Mouse (Mus musculus) right cerebral cortex, postnatal 4 days (tissue): ENCODE results near the gene Far2.
"Not testable (repeated sequence)": the region's sequence is repeated elsewhere in the genome, so short reads cannot be mapped to it uniquely, and the experiment has no call there.

ENCODE experiments used
- DNase-seq: peaks from one replicate; pipeline ENCODE4 v3.0.0-alpha.2; 2022

Far2 gene

DNA sequence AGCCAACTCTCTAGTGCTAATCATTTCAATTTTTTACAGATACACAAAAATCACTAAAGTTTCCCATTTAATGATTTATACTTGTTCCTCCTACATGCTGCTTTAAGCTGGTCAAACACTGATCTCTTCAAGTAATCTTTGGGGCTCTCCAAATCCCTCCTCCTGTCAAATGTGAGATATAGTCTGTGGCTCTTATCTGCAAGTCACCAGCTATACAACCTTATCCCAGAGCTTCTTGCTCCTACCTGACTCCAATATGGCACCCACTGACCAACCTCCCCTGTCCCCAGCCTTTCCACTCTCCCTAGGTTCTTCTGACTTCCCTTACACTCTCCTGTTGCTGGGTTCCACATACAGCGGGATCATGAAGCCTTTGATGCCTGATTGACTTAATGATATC is 70.6 kb downstream of the Far2 start:
- no peak for DNase-seq

DNA sequence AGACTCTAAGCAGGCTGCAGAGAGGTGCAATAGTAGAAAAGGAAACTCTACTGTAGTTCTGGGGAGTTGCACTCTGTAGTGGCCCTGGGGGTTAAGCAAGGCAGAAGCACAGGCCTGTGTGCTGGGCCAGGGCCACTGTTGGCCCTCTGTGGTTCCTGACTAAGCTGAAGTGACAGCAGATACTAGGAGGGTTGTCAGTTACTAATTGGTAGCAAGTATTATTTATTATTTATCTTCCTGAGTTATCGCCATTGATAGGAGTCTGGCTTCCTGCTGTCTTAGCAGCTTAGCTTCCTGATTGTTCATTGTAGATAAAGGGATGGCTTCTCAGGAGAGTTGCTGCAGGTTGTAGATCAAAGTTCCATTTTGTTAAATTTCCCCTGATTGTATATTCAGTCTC is 73.6 kb downstream of the Far2 start:
- DNase-seq: no peak

DNA sequence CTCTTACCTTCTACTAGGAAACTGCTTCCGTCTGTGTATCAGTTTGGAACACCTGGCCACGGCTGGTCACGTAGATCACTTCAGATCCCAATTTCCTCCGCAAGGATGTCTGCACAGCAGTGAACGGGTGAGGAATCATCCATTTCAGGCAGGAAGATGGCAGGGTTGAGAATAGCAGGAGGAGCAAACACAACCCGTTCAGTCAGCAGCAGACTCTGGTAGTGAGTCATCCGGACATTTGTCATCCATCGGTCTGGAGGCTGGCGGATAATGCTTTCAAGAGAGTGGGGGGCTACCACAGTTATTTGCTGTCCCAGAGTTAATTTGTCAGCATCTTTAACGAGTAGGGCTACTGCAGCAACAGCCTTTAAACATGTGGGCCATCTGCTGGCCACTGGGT is 79.8 kb downstream of the Far2 start:
- not testable (repeated sequence) for DNase-seq

DNA sequence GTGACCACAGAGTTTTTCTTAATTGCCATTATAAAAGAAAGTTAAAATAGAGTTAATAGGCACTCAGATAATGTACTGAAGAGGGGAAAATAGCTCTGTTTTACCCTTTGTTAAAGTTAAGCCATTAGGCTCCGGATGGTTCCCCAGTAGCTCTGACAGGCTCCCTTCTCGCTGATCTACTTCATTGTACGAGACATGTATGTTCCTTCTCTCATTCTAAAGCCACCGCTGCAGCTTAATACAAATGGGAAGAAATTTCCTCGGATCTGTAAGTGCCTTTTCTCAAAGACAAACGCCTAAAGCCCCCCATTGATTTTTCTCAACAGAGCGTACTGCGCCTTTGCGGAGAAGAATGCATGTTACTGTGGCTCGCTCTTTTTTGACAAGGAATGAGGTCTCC is 85.3 kb downstream of the Far2 start:
- no peak for DNase-seq

DNA sequence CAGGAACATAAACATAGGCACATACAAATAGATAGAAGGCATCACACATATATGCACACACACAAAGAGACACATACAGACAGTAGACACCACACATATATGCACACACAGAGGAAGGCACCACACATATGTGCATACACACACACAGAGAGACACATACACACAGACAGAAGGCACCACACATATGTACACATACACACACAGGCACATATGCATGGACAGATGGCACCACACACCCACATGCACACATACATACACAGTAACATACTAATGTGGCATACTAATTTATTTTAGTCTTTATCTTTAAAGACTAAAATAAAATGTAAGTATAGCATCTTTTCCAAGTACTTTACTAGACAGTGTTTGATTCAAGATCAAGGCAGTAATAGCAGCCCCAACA is 86.5 kb downstream of the Far2 start:
- no peak for DNase-seq

DNA sequence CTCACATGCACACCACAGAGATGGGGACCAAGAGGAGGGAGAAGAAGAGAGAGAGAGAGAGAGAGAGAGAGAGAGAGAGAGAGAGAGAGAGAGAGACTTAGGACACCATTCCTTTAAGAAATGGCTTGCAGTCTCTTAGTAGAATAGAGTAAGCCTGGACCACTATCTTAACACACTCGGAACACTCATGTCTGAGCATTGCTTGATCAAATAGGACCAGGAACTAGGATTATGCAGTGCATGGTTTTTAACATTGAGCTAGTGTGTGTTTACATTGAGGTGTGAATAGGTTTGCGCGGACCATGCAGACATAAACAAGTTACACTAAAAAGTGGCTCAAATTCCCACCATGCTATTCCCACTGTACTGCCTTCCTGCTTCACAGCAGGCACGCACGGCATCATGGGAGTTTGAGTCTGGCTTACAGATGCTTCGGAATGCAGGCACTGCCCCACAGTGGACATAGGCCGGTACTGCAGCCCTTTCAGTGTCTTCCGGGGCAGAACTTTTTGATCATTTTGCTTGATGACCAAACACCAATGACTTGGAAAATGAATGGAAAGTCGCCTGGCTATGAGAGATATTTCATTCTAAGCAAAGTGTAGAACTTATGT is 88.8 kb downstream of the Far2 start:
- DNase-seq: peak; percentile 80

DNA sequence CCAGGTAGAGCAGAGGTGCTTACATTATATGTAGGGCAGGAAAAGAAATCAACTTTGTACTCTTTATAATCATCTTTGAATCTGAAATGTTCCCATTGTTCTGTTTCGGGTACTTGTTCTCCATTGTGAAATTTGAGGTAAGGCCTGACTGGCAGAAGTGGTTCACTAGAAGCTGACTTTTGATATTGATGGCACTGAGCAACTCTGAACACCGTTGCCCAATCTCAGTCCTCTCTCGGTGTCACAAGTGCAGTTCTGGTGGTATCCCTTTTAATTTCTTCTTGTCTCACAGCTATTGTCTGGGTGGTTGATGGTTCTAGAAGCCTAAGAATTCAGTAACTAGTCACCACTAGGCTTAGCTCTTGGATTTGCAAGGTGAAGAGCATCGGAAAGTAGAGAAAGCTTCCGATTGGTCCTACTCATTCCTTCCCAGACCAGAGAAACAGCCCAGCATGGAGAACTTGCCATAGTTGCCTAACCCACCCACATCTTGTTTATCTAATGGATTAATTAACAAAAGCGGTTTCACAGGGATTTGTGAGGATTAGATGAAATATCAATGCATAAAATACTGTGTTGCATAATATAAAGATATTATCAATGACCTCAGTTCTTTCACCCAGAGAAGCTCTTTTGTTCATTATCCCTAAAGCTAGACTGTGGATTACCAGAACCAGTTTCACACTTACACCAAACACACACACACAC is 92.4 kb downstream of the Far2 start:
- no peak for DNase-seq

DNA sequence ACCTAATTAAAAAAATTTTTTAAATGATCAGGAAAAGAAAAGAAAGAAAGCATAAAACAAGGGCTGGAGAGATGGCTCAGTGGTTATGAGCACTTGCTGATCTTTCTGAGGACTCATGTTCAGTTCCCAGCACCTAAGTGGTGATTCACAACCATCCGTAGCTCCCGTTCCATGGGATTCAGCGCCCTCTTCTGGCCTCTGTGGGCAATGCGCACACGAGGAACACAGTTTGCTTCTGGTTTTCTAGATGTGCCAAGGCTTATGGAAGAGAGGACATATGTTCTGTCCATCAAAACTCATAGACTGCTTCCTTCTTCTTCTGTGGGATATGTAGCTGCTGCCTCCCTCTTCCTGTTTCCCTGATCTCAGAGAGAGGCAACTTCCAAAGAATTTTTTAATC is 94.8 kb downstream of the Far2 start:
- no peak for DNase-seq

DNA sequence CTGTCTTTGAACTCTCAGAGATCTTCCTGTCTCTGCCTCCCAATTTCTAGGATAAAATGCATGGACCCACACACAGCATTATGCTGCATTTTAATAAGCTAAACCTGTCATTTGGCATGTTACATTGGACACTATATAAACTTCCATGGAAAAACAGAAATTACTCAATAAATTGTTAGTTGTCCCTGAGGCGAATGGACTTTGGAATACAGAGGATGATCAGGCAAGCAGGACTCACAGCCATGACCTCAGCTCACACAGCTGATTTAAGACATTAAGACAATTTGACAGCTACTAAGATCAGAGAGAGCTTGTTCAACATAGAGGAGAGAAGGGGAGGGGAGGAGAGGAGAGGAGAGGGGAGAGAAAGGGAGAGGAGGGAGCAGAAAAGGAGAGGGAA is 95.4 kb downstream of the Far2 start:
- DNase-seq: no peak

DNA sequence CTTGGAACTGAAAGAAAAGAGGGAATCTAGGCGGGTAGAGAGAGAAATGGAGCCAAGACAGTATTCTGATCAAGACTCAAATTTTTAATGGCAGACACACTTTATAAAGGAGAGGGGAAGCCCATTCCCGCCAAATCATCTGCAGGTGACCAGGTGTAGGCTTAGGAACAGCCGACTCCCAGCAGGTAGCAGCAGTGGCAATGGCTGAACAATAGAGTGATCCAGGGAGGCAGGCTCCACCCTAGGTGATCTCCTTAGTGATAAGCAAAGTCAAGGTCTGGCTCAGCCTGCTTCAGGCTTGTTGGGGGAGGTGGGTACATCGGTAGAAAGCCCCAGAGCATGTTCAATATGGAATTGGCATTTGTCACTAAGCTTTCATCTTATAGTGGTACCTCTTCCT is 105.2 kb downstream of the Far2 start:
- DNase-seq: not testable (repeated sequence)

DNA sequence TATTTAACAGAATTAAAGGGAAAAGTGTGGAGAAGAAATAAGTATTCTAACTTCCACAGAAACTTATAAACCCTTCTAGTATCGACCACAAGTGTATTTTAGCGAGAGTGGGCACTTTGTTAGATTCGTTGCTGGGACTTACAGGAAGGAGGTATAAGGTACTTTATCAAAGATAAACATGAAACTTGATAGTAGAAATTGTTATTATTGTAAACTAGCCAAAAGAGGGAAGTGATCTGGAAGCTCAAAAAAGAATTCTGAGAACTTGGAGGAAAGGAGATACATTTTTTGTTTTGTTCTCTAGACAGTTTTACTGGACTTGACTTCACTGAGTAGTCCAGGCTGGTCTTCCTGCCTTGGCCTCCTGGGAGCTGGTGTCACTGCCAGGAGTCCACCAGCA is 125.8 kb downstream of the Far2 start:
- no peak for DNase-seq

DNA sequence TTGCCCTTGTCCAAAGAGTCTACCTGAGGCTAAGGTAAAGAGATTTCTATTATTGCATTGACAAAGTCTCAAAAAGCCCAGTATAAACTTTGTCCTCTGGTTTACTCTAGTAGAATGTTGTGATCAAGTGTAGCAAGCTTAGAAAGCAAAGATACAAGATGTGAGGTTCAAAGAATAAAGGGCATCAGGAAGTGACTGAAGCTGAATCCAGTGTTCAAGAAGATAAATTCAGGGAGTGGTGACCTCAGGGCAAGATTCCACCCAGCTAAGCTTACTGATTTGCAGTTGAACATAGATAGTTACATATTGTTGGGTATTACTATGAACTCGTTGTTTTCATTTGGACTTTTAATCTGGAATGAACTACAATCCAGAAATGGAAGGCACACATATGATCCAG is 138.6 kb downstream of the Far2 start:
- DNase-seq: no peak

DNA sequence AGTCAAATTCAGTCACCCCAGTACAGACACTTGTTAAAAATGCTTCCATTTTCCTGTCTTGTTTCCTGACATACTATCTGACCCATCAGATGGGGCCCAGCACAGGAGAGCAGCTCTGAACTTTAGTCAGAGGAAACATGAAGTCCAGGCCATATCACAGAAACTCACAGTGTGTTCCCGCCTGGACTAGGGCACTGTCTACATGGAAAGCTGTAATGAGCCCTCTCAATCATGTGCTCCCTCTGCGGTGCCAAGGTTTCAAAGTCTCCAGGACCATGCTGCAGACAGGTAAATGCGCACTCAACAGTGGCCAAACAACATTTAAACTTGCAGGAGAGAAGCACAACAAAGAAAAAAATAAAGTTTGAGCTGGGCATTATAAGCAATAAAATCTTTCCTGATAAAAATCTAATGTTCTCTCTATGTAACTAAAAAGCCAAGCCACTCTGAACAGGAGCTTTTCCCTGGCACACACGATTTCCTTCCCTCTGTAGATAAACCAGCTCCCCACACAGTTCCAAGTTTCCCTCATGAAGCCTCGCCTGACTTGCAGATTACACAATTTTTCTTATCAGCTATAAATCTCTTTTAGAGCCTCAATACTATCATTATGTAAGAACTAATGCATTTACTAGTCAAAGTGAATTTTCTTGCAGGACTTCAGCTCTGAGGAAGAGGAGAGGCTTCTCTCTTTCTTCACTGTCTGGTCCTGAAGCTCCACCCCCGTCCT is 147.1 kb downstream of the Far2 start:
- DNase-seq: no peak

DNA sequence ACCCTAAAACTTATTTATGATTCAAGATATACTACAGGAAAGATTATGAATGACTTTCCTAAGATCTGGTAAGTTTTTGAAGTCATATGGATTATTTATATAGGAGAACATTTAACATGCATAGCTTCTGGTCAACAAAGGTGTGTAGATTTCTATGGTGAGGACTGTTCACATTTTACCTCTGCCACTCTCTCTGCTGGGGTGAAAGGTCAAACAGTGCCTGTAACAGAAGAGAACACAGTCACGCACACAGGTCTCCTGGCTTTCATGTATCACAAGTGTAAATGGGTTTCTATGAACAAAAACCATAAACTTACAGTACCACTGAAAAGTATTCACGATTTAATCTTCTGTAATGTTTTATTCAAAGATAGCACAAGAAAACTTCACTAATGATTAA is 152.1 kb downstream of the Far2 start:
- DNase-seq: no peak

DNA sequence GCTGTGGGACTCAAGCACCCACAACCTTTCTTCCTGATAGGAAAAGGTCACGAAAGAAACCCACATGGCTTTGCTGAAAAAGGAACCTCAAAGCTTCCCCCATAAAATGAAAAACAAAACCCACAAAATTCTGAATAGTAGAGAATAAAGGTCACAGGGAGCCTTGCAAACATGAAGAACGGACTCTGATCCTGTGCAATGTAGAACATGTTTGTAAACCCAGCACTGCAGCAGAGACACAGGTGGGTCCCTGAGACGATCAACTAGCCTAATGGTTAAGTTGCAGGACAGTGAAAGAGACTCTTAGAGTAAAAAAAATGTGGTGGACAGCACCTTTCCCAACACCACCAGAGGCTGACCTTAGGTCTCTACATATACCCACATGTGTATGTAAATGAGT is 152.7 kb downstream of the Far2 start:
- DNase-seq: no peak

DNA sequence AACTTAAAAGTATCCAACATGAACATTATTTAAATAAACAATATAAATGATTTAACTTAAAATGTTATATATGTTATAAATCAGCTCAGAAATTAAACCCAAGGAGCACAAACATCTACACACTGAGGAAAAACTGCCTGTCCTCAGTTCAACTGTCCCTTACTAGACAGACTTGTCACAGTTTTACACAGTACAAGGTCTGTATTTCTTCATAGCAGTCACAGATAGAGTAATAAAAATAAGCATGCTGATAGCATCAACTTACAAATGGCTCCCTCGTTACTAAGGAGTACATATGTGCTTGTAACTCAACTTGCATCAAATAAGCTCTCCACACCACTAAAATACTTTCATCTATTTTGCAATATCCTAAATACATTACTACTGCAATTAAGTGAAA is 158.1 kb downstream of the Far2 start:
- no peak for DNase-seq

DNA sequence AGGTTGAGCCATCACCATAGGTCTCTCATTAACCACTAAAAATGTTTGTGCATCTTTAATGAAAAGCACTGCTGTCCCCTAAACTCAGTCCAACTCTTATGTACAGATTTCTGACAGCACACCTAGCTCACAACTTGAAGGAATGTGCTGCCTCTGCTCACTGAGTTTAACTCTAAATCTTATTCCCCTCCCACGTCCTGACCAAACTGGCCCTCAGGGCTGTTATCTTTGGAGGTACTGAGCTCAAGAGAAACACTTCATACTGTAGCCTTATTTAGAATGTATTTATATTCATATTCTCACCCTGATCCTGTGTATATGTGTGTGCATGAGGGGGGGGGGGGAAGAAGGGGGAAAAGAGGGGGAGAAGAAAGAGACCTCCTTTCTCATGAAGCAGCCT is 160.5 kb downstream of the Far2 start:
- DNase-seq: no peak

DNA sequence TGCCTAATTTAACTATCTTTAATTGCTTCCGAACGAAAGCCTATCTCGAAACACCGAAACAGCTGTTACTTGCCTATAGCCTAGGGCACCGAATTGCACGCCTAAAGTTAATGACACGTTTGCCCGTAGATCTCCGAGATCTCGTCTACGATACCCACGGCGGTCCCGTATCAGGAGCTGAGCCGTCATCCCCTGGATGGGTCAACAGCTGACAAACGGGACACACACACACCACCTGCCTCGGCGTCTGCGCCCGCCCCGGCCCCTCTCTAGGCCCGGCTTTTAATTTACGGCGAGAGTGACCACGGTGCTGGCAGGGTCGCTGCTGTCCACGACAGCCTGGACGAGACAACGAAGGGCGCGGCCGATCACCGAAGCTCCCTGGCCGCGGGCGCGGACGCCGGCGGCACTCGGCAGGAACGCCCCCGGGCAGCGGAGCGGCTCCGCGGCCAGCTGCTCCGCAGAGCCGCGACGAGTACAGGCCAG is 164.4 kb downstream of the Far2 start:
- no peak for DNase-seq

DNA sequence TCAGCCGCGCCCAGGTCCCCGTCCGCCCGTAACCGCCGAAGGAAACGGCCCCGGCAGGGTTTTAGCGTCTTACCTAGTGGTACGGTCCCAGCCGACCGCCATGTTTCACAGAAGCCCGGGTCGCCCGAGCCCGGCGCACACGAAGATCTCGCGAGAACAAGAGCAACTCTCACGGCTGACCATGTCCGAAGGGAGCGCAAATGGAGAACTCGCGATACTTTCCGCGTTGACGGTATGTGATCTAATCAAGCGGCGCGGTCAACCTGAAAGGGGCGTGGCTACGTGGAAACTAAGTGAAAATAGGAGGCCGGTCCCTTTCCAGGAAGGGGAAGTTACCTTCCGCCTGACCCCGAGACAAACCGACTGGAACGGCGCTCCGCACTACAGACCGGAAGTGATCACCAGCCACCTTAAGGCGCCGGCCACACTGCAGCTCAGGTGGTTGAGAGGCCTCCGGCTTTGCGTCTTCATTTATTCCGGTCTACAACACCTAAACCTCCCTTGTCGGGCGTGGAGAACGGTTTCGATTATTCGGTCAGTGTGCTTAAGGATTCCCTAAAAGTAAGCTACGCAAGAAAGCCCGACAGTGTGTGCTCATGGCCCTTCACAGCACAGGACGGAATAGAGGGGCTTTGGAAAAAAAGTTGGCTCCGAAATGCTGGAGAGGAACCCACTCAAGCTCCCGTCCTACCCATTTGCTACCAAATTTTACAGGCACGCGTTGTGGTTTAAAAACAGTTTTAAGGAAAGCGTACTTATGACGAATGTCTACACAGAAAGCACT is 165.0 kb downstream of the Far2 start, which contains the start of gene Ergic2:
Ergic2 (minus strand) TSS at position 478 of the 784 bp plus-strand sequence.
- DNase-seq: peak; percentile 87

DNA sequence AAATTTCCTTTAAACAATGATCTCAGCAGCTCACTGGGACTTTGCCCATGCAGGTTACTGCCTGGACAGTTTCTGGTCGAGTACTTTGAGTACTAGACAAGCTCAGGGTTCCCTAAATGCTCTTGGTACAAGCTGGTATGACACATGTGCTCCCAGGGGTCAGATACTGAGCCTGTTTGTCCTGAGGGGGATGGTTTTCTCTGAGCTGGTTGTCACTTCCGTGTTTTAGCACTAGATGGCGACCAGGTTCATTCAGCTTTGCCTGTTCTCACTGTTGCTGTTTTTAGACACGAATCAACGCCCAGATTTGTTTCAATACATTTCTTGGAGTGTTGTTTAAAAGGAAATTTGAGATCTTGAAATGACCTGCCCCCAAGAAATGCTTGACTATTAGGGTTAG is 167.7 kb downstream of the Far2 start:
- peak; percentile 52 for DNase-seq

DNA sequence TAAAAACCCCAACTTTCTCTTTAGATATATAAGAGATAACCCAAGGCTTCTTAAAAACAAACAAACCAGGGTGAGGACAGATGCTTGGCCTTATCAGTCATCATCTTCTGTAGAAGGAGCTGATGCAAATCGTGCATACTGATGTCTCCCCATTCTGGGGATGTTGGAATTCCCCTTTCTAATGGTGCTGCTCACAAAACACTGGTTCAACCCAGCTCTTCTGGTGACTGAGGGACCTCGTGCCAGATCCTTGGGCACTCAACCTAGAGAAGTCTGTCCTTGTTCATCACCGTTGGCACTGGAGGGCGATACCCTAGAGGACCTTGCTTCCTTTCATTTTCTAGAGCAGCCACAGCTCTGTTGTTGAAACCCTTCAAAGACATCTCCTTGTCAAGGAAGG is 169.7 kb downstream of the Far2 start:
- DNase-seq: no peak

DNA sequence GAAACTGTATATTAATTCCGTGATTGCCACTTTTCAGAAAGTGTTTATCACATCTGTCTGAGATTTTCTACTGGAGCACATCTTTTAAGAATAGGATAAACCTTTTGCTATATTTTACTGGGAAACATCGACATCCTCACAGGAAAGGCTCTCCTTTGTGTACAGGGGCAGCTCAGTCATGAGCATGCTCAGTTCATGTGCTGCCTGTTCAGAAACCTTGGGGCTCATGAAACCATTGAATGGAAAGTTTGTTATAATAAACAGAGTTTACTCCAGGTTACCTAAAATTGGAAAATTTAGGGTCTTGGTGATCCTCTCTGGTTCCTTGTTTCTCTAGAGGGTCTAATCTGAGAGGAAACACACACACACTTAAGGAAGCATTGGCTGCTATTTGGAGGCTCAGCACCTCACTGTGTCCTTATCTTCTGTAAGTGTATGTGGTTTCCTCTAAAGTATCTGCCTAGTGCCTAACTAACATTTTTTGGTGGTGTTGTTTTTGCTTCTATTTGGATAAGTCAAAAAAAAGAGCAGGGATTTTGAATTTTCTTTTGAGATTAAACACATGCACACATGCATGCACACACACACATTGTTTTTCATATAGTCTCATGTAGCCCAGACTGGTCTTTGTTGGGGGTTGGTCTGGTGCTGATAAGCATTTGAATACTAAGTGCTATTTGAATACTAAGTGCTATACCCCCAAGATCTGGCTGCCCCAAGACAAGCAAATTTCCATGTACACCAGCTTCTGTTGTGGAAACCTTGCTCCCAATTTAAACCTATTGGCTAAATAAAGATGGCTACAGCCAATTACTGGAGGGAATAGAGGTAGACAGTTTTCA is 171.4 kb downstream of the Far2 start:
- DNase-seq: no peak
